Mouse (Mus musculus) megakaryocyte progenitor cell, adult 5-6 weeks (primary cell): ENCODE results near the gene Tunar. TPM values are rescaled to one million over a fixed set of nuclear protein-coding genes. Genes with fewer than 3 reads are reported as not detected.

Experiments
- ATAC-seq: replicated peaks from 2 replicates; pipeline ENCODE4 v1.8.0; 2016; ENCODE audit warnings: mild to moderate bottlenecking, moderate TSS enrichment, inconsistent platforms; ENCODE audit not compliant: poor library complexity
- total RNA-seq, 2 experiments: library from RNA; stranded (forward) in 1 of 2; stranded (reverse) in 1 of 2; fragments of 157-497, 149-512 nt in 1 of 2; fragments of 200-1000 nt in 1 of 2; gene quantifications; 2 replicates each; pipeline versions ENCODE4 v1.2.3 to v1.2.4; 2015 to 2017

The Tunar gene
- total RNA-seq, 2 experiments from 2014 or later, result not detected

DNA sequence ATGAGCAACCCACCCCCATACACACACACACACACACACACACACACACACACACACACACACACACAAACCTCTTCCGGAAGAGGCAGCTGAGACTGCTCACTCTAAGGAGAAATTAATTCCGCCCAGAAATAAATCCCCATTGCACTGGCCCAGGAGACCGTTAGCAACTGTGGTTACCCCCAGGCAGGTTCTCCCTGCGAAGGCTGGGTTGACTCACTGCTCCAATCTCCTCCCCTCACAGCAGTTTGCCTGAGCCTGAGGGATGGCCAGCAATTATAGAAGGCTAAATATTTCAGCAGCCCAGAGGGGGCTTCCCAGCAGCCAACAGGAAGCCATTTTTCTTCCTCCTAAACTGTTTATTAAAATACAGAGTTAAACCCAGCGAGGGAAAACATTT, 64.5 kb downstream of the Tunar start:
- peak; percentile 55 for ATAC-seq

DNA sequence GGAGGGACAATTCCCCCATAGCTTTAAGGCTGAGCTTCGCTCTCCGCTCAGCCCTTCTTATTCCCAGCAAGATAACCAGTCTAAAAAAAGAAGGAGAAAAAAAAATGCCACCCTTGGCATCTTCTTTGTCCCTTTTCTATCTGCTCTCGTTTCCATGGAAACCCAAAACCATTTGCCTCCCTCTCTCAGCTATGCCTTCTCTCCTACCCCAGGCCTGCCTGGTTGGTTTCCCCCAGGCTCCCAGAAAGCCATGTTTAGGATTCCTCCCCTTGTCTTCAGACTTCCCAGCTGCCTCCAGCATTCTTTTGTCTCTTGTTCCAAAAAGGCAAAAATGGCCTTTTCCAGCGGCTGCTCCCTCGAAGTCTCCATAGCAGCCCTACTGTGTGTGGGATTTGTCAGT, 70.1 kb downstream of the Tunar start:
- ATAC-seq, result no peak

DNA sequence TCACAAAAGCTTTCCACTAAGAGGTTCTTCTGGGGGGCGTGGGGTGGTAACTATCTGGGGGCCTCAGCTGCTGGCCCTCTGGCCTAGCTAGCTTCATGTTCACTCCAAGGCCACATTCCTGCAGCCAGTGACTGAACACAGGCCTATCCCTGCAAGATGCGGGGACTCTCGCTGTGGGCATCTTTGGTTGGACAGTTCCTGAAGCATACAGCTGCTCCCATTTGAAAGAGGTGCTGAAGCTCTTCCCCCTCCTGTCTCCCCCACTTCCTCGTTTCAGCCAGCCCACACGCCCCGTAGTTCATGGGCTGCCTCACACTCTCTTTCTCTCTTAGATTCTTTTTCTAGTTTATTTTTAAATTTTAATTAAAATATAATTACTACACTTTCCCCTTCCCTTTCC, 72.3 kb downstream of the Tunar start:
- ATAC-seq, result peak; percentile 52; the same call in 1 of the 2 replicates

DNA sequence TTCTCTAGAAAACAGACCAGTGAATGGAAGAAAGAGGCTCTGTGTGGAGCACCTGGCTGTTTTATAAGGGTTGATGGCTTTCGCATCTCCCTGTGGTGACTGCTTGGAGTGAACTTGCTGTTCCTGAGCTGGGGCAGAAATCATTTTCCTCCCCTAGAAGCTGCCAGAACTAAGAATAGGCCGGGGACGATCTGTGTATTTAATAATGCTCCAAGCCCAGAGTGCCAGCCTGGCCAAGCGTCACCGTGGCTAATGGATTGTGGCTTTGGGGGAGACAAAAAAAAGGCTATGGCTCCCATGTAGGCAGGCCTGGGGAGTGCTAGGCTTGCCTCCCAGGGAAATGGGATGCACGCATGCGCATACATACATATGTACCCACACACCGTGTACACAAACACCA, 80.2 kb downstream of the Tunar start:
- no peak for ATAC-seq

DNA sequence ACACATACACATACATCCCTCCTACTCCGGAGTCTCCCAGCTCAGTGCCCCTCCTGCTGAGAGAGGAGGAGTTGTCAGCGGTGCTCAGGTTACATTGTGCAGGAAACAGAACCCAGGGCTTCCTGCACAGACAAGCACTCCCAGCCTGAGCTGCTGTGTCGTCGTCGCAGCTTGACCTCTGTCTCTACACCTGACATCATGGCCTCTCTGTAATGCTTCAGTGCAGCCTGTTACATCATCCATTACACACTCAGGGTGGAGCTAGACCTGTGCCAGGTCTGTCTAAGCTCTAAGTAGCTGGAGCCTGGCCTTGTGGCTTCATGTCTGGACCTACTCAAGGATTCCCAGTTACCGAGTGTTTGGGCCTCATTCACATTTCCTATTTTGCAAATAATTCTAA, 86.8 kb downstream of the Tunar start:
- no peak for ATAC-seq

DNA sequence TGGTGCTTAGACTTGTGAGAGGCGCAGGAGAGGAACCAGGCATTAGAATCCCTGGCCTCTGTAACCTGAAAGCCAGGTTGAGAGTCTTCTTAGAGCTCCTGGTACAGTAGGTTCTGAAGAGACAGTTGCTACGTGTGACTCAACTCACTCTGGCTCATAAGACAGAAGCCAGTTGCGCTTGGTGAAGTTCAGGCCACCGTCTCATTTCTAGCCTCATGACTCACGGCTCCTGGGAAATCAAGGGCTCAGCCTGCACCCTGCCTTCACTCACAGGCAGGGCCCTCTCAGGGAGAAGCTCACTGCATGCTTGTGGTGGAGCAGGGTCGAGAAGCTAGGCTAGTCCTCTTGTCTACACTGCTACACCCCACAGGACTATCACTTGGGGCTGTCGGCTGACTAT, 92.9 kb downstream of the Tunar start:
- no peak for ATAC-seq

DNA sequence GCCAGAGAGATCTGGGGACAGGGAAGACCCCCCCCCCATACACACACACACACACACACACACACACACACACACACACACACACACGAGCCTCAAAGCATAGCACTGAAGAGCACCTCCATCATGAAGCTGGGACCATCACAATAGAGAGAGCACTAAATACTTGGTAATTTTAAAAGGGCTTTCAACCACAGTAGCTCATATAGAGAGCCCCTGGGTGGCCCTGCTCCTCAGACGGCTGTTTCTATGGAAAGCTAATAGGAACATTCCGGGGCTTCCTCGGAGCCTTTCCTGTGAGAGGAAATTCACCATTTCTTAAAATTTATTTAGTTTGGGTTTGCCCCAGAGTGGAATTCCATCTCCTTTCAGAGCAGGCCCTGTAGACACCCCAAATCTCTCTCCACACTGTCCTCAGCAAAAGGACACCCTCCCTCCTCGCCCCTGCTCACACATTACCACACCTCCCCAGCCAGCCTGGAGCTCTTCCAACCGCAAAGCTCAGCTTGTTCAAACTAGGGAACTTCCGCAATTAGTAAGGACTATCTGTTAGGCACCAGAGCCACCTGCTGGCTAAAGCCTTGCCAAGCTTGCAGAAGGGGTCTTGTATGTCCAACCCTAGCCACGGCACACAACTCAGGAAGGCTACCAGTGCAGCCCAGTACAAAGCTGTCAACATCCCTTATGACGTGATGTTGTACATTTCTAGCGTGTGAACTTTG, 93.5 kb downstream of the Tunar start:
- peak; percentile 99 for ATAC-seq

DNA sequence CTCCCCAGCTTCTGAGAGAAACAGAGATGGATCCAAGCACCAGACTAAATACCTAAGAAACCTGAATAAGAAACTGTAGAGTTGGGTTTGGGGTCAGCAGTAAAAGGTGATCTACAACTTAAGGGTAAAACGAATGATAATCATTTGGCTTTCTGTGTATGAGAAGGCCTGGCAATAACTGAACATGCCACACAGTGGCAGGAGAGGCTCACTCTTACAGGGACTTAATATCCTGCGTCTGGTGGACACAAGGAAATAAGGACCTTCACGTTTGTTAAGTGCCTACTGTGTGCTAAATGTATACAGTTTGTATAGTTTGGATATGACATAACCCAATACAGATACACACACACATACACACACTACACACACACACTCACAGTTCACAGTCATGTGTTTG, 98.2 kb downstream of the Tunar start:
- ATAC-seq, result no peak

DNA sequence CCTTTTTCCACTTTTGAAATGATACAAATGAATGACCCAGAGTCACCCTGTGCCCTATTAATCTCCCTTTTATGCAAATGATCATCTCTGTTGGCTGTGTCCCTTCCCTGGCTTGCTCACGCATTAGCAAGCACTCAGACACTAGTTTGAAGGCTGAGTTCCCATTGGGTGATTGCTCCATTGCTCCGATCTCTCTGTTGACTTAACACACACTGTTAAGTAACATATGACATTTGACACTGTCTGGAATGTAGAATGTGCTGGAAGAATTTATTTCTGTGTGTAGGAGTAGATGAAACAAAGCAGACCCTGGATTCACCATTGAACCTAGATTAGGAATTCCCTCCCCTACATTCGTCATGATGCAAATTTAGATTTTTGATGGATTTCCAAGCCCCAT, 99.1 kb downstream of the Tunar start:
- ATAC-seq, result no peak

Other genes with a start within 250 kb of the Tunar start
- not detected in 2 replicates for gene Tcl1b2, start 187.9 kb upstream of the Tunar start, total RNA-seq (2015)
- gene Tcl1b2, start 187.9 kb upstream of the Tunar start, total RNA-seq (2017), result not detected in 2 replicates
- not detected in 2 replicates for gene Tcl1b1, start 174.2 kb upstream of the Tunar start, total RNA-seq (2015)
- gene Tcl1b1, start 174.2 kb upstream of the Tunar start, total RNA-seq (2017), result not detected in 2 replicates
- not detected in 2 replicates for gene Tcl1b5, start 157.5 kb upstream of the Tunar start, total RNA-seq (2015)
- gene Tcl1b5, start 157.5 kb upstream of the Tunar start, total RNA-seq (2017), result not detected in 2 replicates
- not detected in 2 replicates for gene Tcl1b3, start 142.8 kb upstream of the Tunar start, total RNA-seq (2015)
- not detected in 2 replicates for gene Tcl1b3, start 142.8 kb upstream of the Tunar start, total RNA-seq (2017)
- gene Tcl1b4, start 131.9 kb upstream of the Tunar start, total RNA-seq (2015), result not detected in 2 replicates
- not detected in 2 replicates for gene Tcl1b4, start 131.9 kb upstream of the Tunar start, total RNA-seq (2017)
- gene Tcl1, start 111.1 kb upstream of the Tunar start, total RNA-seq (2015), result not detected in 2 replicates
- not detected in 2 replicates for gene Tcl1, start 111.1 kb upstream of the Tunar start, total RNA-seq (2017)
- gene D430019H16Rik, start 120.0 kb downstream of the Tunar start, total RNA-seq (2015), result 0.05 TPM in 1 of 2 replicates, not detected in the other
- 0.04 TPM in 1 of 2 replicates, not detected in the other for gene D430019H16Rik, start 120.0 kb downstream of the Tunar start, total RNA-seq (2017)
- gene Bdkrb2, start 229.4 kb downstream of the Tunar start, total RNA-seq (2015), result not detected in 2 replicates
- gene Bdkrb2, start 229.4 kb downstream of the Tunar start, total RNA-seq (2017), result not detected in 2 replicates